Comparison of ENCODE assay signal across 8 mouse cellular contexts in the genomic region with DNA sequence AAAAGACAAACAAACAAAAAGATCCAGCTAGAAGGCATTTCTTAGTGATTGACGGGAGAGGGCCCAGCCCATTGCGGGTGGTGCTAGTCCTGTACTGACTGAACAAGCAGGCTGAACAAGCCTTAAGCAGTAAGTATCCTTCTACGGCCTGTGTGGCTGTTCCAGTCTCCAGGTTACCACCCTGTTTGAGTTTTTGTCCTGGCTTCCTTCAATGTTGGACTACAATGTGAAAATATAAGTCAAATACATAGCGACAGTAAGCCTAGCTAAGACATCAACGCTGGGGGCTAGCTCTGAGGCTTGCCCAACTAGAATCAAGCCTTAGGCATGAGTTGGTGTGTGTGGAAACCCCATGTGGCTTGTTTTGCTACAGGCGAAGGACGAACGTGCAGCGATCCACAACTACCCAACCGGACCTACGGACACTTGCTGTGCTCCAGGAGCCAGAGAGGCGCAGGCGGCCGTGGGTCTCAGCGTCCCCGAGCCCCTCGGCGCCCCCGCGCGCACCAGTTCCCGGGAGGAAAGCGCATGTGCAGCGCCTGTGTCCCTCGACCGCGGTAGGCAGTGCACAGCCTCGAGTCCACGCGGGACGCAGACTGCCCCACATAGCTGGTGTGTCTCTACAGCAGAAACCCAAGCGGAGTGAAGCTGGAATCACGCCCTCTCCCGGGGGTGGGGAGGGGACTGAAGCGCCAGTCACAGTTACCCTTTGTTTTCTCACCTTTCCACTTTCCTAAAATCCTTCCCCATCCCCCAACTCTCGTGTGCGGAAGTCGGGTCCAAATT. TPM values are rescaled to one million over a fixed set of nuclear protein-coding genes. Genes with fewer than 3 reads are reported as not detected.
A peak's percentile ranks its signal among the peaks of the same experiment; 100 is the strongest.
DNase-seq lines count a peak whose midpoint lies in the region; ATAC-seq and TF ChIP-seq lines count a peak whose summit lies in the region.

No protein-coding gene starts in this region.

- peak; percentile 36; the same call in 1 of the 2 replicates for TF ChIP-seq CTCF in layer of hippocampus, adult 2 months (conservative IDR thresholded peaks at IDR 0.05)

- peak; percentile 84 for DNase-seq in ES-CJ7 (ENCODE audit: low read depth, low spot score)
- DNase-seq in cerebellum, adult 11-12 months: peak; percentile 73
- DNase-seq in layer of hippocampus, adult 2 months (ENCODE audit: low spot score in 2 of 2): no peak
- DNase-seq in thymus, postnatal 4 days: peak; percentile 70

- no peaks in the 10 kb centered on the region for H3K27me3 ChIP-seq in forebrain, embryonic 13.5 days
- 0 out of 2 replicates have a peak, but pooled peaks cover 6% of the 10 kb centered on the region for H3K27me3 ChIP-seq in lung, embryonic 15.5 days

- H3K4me1 ChIP-seq in forebrain, embryonic 13.5 days: peaks cover 11% of the 10 kb centered on the region
- peaks cover 17% of the 10 kb centered on the region for H3K4me1 ChIP-seq in lung, embryonic 15.5 days

- WGBS in forebrain, embryonic 13.5 days: 1% methylated on average over 38 of the region's 38 CpGs
- under 1% methylated on average over 38 of the region's 38 CpGs for WGBS in lung, embryonic 15.5 days

- no peaks in the 10 kb centered on the region for H3K36me3 ChIP-seq in forebrain, embryonic 13.5 days (ENCODE audit: poor library complexity, severe bottlenecking)
- H3K36me3 ChIP-seq in lung, embryonic 15.5 days: no peaks in the 10 kb centered on the region

- peak overlapping the region; percentile 56 for H3K4me3 ChIP-seq in forebrain, embryonic 13.5 days
- H3K4me3 ChIP-seq in layer of hippocampus, adult 2 months: peak overlapping the region; percentile 67
- peak overlapping the region; percentile 50 for H3K4me3 ChIP-seq in lung, embryonic 15.5 days

- H3K4me2 ChIP-seq in forebrain, embryonic 13.5 days: peak overlapping the region; percentile 96
- peak overlapping the region; percentile 95 for H3K4me2 ChIP-seq in lung, embryonic 15.5 days

- peak overlapping the region; percentile 82 for H3K9ac ChIP-seq in forebrain, embryonic 13.5 days
- H3K9ac ChIP-seq in lung, embryonic 15.5 days: peak overlapping the region; percentile 53

- peak; percentile 89 for ATAC-seq in forebrain, embryonic 13.5 days
- ATAC-seq in hematopoietic stem cell, adult 5-6 weeks (replicated peaks in 1 of 2; ENCODE audit: insufficient read depth in 1 of 2, low FRiP score in 2 of 2, low TSS enrichment in 1 of 2, low read depth in 1 of 2, poor library complexity in 2 of 2, severe bottlenecking in 2 of 2): peak; percentile 25 to 66; a peak in 3 of 4 replicates
- ATAC-seq in lung, embryonic 15.5 days (ENCODE audit: borderline replicate concordance, extremely low read depth, low FRiP score, low TSS enrichment): peak; percentile 88
- ATAC-seq in neutrophil, adult 5-6 weeks (ENCODE audit: extremely low read depth, insufficient number of reproducible peaks, low FRiP score, poor library complexity, severe bottlenecking): peak; percentile 21; the same call in 1 of the 2 replicates

- H3K27ac ChIP-seq in forebrain, embryonic 13.5 days: peak overlapping the region; percentile 75
- peak overlapping the region; percentile 72 for H3K27ac ChIP-seq in layer of hippocampus, adult 2 months
- H3K27ac ChIP-seq in lung, embryonic 15.5 days: peak overlapping the region; percentile 93

- H3K9me3 ChIP-seq in forebrain, embryonic 13.5 days (replicated peaks): no peaks in the 10 kb centered on the region
- H3K9me3 ChIP-seq in lung, embryonic 15.5 days: no peaks in the 10 kb centered on the region

RNA-seq across cellular contexts. Expression of a gene that starts 8.5 kb away (rescaled TPM):
- polyA plus RNA-seq in forebrain, embryonic 13.5 days (2015; fragmentation: Nextera tagmentation; extraction: Ambion mirVana): 82.5 and 91.0 TPM in 2 replicates
- total RNA-seq in hematopoietic stem cell, adult 5-6 weeks (2017): 18.8 and 48.5 TPM in 2 replicates
- total RNA-seq in layer of hippocampus, adult 2 months (2021): 1 to 10 TPM; 1.7 to 2.2 TPM
- polyA plus RNA-seq in lung, embryonic 15.5 days (2015; fragmentation: Nextera tagmentation; extraction: Ambion mirVana): 61.8 and 72.8 TPM in 2 replicates
- 42.0 and 46.1 TPM in 2 replicates for total RNA-seq in neutrophil, adult 5-6 weeks (2017)

RNA-seq across cellular contexts. Expression of a gene that starts 15.2 kb away (rescaled TPM):
- polyA plus RNA-seq in forebrain, embryonic 13.5 days (2015; fragmentation: Nextera tagmentation; extraction: Ambion mirVana): 830 and 894 TPM in 2 replicates
- 549 and 665 TPM in 2 replicates for total RNA-seq in hematopoietic stem cell, adult 5-6 weeks (2017)
- 100 to 1,000 TPM; 245 to 262 TPM for total RNA-seq in layer of hippocampus, adult 2 months (2021)
- 645 and 674 TPM in 2 replicates for polyA plus RNA-seq in lung, embryonic 15.5 days (2015; fragmentation: Nextera tagmentation; extraction: Ambion mirVana)
- total RNA-seq in neutrophil, adult 5-6 weeks (2017): 397 and 426 TPM in 2 replicates

Comparison
In these comparisons a context has a peak if more than half of its experiments do, and no peak if none do; other contexts are left out.
1. DNase-seq: peak in ES-CJ7 (single experiment), cerebellum, adult 11-12 months (single experiment) and thymus, postnatal 4 days (single experiment); none in layer of hippocampus, adult 2 months (0 of 2).
2. ATAC-seq: peak in every context shown above with its lines; median percentile 89 in forebrain, embryonic 13.5 days; 88 in lung, embryonic 15.5 days; 46 in hematopoietic stem cell, adult 5-6 weeks; 21 in neutrophil, adult 5-6 weeks.
3. Peak in every context shown above with its lines, with median percentiles within 50 percentile points of each other: H3K27ac ChIP-seq and H3K4me3 ChIP-seq.